Mouse (Mus musculus): Measurements from ENCODE around the gene Sh3bgrl.

The Sh3bgrl gene

DNA sequence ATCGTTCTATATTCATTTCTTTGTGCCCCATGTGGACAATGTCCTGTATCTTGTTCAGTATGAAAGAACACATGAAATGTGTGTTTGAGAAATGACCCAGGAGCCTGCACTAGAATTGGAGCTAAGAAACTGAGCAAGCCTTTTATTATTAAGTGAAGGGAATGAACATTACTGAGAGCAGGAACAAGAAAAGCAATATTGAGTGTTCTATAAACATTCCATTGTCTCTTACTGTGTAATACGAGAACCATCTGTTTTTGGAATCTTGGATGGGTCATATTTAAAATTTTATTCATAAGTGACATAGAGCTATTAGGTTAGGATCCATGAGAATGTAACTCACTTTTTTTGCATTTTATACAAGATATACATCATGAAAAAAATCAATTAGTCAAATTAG lies 36.7 kb downstream of the Sh3bgrl start:
- in situ Hi-C loops (cut with MboI, MseI), result no loop called here

DNA sequence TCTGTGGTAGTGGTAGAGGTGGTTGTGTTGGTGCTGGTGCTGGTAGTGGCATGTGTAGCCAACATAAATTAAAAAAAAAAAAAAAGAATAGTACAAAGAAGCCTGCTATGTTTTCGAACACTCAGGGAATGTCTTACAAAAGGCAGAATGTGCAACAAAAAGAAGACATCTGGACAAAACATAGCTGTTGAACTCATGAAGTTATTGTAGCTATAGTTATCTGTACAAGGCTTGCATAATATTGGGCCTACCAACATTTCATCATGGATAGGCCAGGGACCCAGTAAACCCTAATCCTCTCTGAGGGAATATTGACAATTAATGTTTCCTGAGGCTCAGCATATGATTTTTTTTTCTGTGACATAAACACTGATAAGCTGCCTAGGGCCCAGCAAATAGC lies 37.3 kb downstream of the Sh3bgrl start:
- in situ Hi-C loops (cut with MboI, MseI), result no loop called here

DNA sequence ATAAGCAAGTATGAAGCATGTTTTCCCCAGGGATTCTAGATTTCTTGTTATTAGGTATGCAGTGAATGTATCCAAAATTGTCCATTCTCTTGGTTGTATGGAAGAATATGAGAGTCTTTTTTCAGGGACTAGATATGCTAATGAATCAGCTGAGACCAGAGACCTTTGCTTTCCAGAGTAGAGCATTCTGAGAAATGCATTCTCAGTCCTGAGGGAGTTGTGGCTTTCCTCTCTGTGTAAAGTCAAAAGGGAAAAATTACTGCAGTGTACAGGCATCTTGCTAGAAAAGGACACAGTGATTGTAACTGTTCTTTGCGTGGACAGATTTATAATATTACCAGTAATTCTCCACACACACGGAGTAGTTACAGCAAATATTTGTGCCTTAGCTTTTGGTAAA lies 38.3 kb downstream of the Sh3bgrl start:
- in situ Hi-C loops (cut with MboI, MseI), result no loop called here

DNA sequence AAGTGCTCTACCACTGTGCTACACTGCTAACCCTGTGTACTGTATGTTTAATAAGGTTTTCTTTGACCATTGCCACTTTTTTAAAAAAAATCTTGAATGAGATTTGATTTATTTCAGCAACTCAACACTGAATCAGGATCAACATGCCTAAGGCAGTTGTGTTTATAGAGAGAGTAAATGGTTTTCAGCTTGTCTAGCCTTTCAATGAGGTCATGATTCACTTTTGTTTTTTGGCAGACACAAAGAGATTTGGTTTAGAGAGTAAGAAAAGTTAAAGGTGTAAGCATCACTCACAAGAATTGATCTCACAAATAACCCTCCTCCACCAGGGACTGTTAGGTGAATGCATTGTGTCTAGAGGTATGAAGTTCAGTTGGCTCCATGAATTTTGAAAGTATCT lies 41.1 kb downstream of the Sh3bgrl start:
- in situ Hi-C loops (cut with MboI, MseI), result no loop called here

DNA sequence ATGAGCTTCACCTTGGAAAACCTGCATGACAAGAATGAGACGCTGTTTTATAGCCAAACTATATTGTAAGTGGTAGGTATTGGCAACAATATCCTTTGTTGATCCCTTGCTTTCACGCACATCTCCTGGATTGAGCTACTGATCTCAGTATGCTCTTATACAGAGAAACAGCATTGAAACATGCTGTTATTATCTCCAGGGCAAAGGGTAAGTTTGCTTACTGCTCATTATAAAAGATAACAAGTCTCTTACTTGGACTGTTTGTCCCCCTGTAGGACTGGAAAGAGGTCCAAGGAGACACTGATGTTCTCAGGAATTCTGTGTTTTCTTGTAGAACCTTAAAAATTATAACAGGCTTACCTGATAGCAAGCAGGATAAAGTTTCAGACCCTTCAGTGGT lies 41.7 kb downstream of the Sh3bgrl start:
- in situ Hi-C loops (cut with MboI, MseI), result no loop called here

DNA sequence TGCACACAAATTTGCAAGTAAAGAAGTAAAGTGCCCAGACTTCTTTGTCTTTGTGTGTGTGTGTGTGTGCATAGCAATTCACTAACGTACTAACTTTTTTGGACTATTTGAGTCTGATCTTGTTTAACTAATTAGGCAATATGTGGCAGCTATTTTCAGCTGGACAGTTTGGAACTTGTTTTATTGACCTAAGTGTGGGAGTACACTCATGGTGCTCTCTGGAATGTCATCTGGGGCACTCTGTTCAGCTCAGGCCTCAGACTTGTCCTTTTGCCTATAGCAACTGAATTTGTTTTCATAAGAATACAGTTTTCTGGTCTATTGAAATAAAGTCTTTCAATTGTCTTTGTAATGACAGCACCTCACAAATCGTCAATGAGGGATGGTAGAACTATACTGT lies 42.1 kb downstream of the Sh3bgrl start:
- in situ Hi-C loops (cut with MboI, MseI), result no loop called here

DNA sequence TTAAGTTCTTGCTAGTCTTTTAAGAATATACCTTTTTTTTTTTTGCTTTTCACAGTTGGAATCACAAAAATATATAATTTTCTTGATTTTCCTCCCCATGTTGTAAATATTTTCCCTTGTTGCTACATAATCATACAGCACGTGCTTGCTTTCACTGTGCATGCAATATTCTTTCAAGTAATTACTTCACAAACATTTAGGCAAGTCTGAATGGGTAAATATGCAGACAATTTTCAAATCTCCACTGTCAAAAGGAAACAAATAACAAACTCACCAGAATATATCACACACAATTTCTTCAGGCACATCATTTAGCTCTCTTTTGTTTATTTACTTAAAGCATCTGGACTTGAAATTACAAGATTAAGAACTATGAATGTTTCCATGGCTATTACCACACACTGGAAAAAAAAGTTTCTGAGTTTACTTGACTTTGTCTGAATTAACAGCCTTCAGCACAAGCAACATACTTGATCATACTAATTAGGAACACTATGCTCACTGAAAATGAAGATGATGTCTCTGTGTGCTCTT lies 46.2 kb downstream of the Sh3bgrl start:
- in situ Hi-C loops (cut with MboI, MseI), result no loop called here

DNA sequence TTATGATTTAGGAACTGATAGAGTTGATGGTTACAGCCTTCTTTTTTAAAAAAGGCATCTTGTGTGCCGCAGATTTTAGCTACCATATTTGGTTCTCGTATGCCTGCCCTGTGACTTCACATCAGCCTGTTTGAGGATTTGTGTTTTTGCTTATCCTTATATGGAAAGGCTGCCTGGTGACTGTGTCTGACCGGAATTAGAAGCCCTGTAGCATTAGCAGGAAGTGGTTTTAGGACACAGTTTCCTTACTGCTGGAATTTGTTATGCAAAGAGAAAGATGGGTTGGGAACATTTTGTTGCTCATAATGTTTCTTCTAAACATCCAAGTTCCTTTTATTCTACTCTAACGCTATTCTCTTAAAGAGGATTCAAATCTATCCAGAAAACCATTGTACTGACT lies 47.1 kb downstream of the Sh3bgrl start:
- in situ Hi-C loops (cut with MboI, MseI), result no loop called here

DNA sequence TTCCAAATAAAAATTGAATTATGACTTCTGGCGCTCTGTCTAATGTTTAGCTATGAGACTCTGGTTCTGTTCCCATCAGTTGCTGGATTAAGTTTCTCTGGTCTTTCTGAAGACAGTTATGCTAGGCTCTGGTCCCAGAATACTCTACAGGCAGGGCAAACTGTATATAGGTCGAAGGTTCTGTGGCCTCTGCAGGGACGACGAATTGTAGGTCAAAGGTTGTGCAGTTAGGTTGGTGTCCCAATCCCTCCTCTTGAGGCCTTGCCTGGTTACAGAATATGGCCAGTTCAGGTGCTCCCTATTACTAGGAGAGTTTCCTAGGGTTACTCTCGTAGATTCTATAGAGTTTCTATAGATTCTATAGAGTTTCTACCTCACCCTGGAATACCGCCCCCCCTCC lies 50.6 kb downstream of the Sh3bgrl start:
- in situ Hi-C loops (cut with MboI, MseI), result no loop called here

DNA sequence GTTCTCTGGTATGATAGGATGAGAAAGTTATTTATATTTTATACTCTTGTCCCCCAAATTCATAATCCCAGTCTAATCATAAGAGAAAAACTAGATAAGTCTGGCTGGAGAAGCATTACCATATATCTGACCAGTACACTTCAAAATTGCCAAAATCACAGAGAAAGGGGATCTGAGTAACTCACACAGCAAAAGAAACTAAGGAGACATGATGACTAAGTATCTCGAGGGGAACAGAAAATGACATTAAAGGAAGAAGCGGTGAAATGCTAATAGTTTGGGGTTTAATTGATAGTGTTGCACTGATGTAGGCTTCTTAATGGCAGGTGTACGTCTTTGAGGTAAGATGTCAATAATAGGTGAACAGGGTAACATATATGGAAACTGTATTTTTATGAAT lies 51.9 kb downstream of the Sh3bgrl start:
- in situ Hi-C loops (cut with MboI, MseI), result no loop called here

DNA sequence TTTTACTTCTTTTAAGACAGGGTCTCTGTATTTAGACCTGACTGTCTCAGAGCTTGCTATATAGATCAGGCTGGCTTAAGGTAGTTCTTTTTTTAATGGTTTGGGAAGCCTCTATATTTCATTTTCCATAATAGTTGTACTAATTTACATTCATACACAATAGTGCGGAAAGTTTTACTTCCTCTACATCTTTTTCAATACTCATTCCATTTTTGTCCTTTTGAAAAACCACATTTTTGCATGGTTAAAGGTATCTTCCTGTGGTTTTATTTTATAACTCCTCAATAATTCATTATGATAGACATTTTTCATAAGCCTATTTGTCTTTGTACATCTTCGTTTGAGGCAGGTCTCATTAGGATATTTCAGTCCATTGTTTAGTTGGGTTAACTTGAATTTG lies 56.1 kb downstream of the Sh3bgrl start:
- in situ Hi-C loops (cut with MboI, MseI), result no loop called here

DNA sequence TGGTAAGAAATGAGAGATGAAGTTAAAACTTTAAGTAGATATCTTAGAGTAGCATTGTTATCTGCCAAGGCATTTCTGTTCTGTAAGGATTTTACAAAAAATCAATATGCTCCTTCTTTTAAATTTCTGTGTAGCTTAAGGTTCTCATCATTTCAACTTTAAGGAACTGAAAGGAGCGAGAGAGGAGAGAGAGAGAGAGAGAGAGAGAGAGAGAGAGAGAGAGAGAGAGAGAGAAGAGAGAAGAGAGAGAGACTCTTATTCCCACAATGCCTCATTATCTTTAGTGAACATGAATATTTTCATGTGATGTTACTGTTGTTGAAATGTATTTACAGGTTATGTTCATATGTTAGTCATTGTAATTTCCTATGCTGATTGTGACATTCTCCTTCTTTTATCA lies 65.2 kb downstream of the Sh3bgrl start:
- in situ Hi-C loops (cut with MboI, MseI), result no loop called here

DNA sequence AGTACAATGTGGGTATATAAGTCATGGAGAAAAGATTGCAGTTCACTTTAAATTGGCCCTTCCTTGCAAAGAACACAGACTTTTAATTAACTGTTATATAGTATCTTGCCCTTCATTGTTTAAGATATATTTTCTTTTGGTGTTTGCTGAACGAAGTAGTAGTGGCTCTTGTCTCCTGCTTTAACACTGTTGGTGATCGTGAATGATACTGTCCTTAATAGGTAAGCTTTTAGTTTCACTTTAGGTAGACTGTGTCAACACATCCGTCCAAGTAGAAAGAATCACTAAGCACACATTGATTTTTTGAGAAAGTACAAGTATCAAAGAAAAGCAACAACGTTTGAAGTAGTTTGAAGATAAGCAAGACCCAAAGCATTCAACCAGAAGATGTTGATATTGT lies 65.7 kb downstream of the Sh3bgrl start:
- in situ Hi-C loops (cut with MboI, MseI), result no loop called here

DNA sequence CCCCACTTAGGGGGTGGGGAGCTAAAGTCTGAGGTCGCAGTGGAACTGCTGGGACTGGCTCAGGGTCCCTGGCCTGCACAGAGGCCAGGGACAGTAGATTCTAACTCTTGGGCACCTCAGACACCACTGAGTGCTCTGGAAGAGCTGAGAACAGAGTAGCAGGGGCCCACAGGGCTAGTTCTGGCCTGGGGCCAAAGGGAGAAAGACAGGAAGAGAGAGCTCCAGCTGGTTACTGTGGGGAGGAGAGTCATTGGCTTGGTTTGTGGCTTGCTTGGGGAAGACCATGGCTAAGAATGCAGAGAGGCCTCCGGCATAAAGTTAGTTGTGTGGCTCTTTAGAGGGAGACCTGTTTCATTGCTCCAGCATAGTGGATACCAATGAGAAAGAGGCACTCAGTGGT lies 79.9 kb downstream of the Sh3bgrl start:
- in situ Hi-C loops (cut with MboI, MseI), result no loop called here

DNA sequence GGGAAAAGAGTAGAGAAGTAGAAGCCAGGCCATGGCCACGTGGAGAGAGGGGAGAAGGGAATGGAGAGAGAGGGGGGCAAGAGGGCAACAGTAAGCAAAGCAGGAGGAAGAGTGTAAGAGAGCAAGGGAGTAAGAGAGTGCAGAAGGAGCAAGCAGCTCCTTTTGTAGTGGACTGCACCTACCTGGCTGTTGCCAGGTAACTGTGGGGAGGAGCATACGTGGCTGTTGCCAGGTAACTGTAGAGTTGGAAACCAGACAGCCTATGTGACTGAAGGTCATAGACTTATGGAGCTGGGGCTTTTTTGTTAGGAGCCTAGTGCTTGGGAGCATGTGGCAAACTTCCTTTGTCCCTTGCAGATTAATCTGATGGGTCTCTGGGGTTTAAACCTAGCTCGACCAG lies 80.3 kb downstream of the Sh3bgrl start:
- in situ Hi-C loops (cut with MboI, MseI), result no loop called here

DNA sequence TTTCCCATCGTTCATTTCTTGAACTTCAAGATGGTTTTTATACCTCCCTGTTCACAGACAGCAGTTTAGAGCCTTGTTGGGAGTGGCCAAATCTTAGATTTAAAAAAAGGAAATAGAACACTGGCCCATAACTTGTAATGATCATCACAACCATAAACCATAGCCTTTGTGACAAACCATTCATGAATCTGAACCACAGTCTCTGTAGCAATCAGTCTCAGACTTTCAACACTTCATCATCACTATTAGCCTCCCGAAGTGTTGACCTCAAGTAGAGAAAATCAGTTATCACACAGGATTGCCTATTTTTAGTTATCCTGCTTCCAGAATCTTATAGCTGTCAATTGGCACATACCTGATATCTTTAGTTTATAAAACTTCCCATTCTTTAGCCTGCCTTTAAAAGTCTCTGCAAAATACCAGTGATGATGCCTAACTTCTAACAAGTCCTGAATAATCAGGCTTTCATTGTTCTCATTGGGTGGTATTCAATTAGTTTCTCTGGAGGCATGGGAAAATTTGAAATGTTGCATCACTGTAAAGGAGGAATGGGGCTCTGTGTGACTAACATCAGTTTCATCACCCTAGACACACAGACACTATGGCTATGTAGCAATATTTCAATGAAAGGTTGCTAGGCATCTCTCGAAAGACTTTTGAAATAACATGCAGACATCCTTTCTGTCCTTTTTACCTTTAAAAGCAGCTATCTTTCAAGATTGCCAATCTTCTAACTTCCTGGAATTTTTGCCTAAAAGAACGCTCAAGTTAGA lies 89.7 kb downstream of the Sh3bgrl start:
- in situ Hi-C loops (cut with MboI, MseI), result no loop called here

DNA sequence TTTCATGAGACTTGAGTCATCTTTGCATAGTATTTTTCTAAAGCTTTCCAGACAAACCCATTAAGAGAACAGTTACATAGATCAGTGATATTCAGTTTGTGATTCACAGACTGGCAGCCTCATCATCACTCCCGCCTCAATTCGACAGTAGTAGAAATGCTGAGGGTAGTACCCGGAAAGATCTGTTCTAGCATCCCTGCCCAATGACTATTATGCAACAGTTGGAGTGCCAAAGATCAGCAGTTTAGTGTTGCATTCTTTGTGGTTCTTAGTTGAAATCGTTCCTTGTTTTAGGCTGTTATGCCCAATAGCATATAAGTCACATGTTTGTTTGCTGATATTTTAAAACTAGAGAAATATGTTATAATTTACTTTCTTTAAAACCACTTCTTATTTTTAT lies 94.4 kb downstream of the Sh3bgrl start:
- in situ Hi-C loops (cut with MboI, MseI), result no loop called here

DNA sequence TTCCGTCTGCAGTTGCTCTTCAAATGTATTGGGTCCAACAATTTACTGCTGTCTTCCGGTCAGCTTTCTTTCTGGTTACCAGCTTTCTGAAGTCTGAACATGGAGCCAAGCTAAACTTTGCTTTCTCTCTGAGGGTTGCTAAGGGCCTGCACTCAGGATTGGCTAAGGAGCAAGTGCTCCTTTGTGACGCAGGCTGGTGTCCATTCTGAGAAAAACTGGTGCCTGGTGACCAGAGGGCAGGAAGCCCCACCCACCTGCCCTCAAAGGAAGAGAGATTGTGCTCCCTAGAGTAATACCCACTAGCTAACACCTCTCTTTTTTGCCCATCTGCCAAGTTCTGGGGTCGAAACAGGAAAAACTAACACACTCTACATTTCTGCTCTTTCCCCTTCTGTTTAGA lies 95.8 kb downstream of the Sh3bgrl start:
- in situ Hi-C loops (cut with MboI, MseI), result no loop called here

DNA sequence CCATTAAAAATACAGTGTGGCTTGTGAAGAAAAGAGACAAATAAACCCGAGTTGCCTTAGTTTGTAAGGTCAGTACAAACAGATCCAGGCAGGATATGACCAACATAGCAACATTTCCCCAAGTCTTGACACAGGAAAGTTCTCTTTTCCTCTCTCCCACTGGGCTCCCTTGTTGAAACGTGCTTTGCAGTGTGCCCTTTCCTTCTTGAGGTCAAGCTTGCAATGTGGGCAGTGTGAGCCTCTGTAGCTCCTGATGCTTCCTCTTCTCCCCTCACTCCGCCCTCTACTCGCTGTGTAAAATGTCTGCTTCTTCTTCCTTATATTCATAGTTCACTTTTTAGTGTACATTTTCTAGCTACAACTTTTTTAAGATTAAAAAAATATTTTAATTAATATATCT lies 96.3 kb downstream of the Sh3bgrl start:
- in situ Hi-C loops (cut with MboI, MseI), result no loop called here

DNA sequence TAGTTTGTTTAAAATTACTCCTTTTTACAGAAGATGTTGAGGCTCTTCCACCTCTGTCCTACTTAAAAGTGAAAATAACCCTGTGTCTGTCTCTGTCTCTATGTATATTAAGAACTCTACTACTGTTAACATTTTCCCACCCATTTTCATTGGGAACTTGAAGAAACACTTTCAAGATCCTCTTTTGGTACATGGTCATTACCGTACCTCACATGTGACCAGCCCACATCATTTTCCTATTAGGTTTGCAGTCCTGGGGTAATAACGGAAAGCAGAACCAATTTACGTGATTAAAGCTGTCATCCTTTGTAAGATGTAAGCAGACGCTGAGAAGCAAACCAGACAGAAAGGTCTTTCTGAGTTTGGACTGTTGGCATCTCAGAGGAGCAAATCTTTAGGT lies 101.3 kb downstream of the Sh3bgrl start, which contains the start of gene Gm6377:
Gm6377 (plus strand) TSS at position 289 of the 400 bp plus-strand sequence.
- in situ Hi-C loops (cut with MboI, MseI), result no loop called here

DNA sequence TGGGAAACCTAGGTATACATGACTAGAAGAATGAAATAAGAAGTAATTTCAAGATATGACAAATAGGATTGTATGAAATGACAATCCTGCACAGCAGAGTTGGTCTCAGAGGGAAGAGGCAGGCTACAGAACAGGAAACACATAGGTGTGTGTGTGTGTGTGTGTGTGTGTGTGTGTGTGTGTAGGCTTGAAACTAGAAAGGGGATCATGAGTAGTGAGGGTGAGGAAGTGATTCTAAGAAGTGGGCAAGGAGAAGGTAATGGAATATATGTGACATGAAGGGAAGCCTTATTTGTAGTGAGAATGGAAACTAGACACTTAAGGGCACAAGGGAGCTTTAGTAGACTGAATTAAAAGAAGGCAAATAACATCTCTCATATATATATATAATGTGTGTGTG lies 112.7 kb downstream of the Sh3bgrl start:
- in situ Hi-C loops (cut with MboI, MseI), result no loop called here

DNA sequence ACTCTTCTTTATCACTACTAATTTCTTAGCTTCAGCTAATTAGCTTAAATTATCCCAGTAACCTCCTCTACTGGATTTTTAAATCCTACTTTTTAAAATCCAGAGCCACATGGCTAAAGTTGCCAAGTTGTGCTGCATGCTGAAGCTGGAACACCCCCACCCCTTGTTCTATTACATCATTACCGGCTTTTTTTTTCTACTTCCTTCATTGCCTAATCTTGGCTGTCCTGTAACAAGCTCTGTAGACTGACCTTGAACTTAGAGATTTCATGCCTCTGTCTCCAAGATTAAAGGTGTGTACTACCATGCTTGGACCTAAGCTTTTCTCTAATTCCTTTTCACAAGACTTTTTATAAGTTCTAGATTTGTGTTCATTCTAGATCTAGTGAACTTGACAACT lies 133.6 kb downstream of the Sh3bgrl start:
- in situ Hi-C loops (cut with MboI, MseI), result no loop called here

DNA sequence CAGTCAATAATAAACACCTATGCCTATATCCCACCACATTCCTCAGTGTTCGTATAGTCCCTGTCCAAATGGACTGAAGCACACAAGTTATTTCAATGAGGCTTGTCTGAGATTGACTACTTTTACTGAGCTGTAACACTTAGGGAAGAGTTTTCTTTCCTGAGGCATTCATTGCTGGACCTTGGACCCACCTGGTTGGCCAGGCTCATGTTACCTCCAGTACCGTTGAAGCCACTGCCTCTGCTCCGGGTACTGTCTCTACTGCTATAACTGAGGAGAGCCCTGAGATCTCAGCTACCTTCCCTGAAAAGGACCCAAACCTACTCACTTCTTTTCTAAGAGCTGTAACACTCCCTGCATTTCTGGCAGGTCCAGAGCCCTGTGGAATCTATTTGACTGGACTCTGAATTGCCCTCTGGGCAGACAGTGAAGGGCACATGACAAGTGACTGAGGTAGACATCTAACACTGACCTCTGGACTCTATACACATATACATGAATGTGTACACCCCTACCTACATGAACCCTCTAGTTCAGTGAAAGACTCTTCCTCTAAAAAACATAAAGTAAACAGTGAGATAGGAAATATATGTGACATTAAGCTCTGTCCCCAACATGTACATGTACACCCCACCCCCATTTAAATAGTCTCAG lies 140.3 kb downstream of the Sh3bgrl start:
- in situ Hi-C loops (cut with MboI, MseI), result no loop called here
